Mouse (Mus musculus) spleen, embryonic (tissue): ENCODE results near the gene Hoxd8.

Experiments
- CTCF ChIA-PET: fragments of 350-600 bp; sonication (Branson Sonifier 250); formaldehyde crosslinking; loops from one replicate; lab custom pipeline; 2022; lab: Charles Lee

Gene Hoxd8

DNA sequence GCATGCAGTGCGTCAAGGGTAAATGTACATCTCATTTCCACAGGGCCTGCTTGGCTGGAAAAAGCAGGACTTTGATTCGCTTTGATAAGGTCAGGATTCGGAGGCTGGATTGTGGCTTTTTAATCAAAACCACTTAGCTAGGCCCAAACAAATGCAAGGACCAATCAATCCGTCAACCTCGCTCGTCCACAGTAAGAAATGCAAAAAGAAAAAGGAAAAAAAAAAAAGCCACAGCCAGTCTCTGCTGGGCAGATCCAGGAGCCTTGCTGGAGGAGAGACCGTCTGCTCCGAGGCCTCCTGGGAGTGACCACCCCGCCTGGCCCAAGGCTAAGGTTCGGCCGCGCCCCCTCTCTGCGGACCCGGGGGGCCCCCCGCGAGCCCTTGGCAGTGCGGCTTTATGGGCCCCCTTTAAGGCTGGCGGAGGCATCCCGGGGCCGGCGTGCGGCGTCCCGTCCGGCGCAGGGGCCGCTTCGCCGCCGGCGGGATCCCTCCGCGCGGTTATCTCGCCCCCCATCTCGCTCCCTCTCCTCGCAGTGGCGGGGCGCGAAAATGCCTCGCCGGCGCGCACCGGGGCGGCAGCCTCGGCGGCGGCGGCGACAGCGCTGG, at the start of gene Hoxd8:
Gene Hoxd8, plus strand, starts transcription at position 223 of the 606 bp plus-strand sequence.
- CTCF ChIA-PET, result interaction anchor here (0.5 to 0.6 kb wide), 2 partner anchors 74 to 446 kb away, joined by 3 read pairs; no protein-coding TSS in a partner anchor

DNA sequence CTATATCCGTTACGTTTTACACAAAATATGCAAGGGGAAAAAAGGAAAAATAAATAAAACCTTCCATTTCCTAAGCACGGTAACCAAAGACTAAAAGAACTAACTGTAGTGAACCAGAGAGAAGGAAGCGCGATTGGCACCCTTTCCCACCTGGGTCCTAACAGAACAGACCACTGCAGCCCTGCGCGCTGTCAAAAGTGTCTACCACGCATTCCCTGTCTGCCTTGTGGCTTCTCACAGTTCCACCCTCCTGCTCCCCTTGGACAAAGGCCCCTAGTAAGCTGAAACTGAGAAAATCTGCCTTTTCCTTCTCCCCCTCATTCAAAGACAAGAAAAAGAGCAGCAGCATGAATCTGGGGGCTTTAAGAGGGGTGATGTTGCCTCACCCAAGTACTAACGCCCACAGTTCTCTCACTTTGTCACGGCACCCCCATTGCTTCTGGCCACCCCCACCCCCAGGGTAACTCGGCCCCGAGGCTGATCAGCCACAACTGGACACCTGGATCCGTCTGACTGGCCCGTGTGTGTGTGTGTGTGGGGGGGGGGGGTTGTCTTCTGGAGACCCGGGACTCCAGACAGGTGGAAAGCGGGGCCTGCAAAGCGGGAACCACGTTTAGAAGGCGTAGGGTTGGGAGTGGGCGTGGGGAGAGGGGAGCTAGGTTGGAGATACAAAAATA, 49.5 kb upstream of the Hoxd8 start:
- CTCF ChIA-PET, result no interaction called here

DNA sequence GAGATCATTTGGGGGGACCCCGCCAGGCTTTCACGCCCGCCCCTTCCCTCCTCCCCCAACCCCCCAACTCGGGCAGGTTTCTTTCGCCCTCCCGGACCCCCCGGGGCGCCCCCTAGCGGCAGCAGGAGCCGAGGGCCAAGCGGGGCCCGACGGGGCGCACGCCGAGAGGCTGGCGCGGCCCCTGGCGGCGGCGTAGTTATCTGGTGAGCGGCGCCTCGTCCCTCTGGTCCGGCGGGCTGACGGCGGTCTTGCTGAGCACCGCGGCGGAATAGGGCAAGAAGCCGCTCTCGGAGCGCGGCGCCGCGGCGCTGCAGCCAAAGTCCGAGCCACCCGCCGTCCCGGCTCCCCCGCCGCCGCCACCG, 49.0 kb upstream of the Hoxd8 start:
- CTCF ChIA-PET, result no interaction called here

DNA sequence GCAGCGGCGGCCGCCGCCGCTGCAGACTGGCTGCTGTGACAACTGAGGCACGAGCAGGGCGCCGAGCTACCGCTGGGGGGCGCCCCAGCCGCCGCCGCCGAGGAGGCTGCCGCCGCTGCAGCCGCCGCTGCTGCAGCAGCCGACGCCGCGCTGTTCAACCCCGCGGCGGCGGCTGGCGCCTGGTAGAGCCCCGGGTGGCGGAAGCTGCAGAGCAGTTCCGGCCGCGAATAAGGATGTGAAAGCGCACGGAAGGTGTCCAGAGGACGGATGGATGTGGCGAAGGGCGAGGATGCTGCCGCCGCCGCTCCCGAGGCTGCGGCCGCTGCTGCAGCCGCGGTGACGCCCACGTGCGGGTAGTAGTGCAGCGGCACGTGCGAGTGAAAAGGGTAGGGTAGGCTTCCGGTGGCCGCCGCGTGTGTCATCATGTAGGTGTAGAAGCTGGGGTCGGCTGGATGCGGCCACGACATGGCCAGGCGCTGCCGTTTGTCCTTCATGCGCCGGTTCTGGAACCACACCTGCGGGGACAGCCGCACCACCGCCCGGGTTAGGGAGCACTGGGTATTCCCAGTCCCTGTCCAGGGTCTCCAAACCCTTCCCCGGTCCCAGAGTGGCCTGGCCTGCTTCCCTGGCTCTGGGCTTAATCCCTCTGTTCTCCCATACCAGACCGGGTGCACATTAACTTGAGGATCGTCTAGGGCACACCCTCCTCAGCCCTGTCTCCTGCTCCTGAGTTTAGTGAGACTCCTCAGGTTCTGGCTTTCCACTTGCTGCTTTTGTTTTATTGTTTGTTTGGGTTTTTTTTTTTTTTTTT, 48.4 kb upstream of the Hoxd8 start:
- CTCF ChIA-PET, result interaction anchor here (0.6 to 0.7 kb wide), 2 partner anchors 24 to 52 kb away, joined by 4 to 6 read pairs; no protein-coding TSS in a partner anchor

DNA sequence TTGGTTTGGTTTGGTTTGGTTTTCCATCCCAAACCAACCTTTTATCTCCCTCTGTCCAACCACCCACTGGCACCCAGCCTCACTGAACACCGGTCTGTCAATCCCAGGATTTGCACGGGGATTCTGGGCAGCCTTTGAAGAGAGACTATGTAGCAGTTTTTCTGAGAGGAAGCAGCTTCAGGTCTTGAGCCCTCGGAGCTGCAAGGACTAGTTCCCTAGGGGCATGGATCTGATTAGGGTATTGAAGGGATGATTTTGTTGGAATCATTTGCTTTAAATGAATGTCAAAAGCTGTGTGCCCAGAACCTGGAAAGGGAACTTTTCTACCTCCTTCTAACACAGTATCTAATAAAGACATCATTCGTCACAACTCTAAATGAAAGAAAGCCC, 47.8 kb upstream of the Hoxd8 start:
- CTCF ChIA-PET, result interaction anchor here (0.6 to 0.7 kb wide), 2 partner anchors 23 to 52 kb away, joined by 4 to 6 read pairs; no protein-coding TSS in a partner anchor

DNA sequence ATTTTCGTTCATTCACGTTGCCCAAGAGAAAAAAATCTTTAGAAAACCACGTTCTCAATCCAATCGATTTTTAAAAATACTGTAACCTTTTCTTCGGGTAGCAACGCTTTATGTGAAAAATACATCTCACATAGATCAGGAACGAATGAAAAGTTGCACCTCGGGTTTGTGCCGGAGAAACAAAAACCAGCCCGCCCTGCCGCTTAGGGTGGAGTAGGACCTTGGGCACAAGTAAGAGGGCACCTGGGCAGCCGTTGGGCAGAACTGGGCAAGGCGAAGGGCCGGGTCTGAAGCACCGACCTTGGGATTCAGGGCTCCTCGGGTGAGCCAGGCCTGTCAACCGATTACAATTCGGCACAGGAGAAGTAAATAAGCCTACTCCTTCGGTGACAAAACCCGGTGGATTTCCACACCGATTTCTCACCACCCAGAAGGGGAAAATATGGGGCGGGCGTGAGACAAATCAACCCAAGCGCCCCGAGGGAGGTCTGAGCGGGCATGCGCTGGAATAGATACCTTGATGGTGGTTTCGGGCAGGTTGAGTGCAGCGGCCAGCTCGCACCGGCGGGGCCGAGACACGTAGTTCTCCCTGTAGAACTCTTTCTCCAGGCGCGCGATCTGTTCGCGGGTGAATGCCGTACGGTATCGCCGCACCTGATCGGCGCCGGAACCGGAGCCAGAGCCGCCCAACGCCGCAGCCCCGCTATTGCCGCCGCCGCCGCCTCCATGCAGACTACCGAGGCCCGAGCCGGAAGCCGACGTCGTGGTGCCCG, 47.0 kb upstream of the Hoxd8 start:
- CTCF ChIA-PET, result no interaction called here

DNA sequence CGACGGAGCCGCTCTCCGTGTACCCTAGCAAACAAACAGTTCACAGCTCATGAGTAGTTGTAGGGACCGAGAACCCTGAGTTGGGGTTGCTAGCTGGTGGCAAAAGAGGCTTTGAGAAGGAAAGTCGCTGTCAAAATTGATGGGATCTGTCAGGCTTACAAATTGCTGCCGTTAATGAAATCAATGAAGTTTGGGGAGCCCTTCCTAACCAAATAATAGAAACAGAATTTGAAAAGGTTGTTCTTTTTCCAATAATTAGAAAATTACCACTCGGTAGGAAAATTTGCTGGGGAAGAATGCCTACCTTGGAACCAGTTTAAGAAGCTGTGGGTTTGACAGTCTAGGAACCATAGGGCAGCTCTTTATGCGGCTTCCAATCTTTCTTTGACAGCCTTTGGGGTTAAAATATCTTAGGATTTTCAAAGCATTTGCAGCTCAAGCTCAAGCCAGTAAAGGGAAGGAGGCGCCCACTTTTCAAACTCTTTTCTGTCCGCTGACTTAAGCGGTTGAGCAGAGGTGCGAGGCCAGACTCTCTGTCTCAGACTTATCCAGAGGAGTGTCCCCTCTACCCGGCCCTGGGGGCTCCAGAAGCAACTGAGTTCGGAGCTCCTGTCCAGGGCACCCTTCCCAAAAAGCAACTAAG, 46.3 kb upstream of the Hoxd8 start:
- CTCF ChIA-PET, result no interaction called here

DNA sequence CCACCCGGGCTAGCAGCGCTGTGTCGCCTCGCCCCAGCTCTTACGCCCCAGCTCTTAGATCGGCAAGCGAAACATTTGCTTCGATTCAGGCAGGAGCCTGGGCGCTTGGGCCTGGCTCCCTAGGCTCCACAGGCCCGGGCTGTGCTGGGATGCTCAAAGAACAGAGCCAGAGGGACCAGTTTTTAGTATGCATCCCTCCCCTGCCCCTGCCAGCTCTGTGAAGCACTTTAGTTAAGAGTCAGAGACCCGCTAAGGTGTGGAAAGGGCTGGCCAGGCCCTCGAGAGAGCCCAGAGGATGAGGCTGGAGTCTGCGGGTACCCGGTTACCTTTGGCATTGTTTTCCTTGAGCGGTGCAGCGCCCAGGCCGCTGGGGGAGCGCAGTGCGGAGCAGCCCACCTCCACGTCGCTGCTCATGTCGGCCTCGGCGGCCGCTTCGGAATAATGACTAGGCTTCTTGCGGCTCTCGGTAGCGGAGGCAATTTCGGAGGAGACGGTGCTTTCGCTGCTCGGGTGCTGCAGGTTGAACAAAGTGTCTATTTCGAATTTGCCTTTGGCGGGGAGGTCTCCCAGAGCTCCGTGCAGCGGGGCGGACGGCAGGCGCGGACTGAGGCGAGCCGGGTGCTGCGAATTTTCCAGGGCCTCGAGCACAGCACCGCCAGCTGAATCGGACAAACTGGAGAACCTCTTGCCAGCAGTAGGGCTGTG, 45.6 kb upstream of the Hoxd8 start:
- CTCF ChIA-PET, result no interaction called here

DNA sequence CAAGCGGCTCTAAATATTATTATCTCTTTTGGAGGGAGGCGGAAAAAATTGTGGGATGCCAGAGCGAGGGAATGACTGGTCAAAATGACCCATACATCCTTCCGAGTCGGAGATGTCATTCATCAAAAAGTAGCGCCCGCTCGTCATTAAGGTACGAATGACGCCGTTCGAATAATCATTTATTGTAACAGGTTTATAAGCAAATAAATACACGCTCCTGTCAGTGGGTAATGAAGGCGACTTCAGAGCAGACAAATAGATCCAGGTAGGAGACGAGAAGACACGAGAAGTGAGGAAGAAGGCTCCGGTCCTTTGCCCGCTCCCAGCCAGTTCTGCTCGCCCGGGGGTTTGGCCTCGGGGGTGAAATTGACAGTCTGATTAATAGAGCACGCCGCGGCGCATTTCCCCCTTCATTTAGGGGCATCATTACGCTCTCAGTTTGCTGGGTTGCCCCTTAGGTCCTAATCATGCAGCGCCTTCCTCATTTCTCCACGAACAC, 44.9 kb upstream of the Hoxd8 start, which contains the start of gene Evx2:
Gene Evx2, minus strand, starts transcription at position 51 of the 499 bp plus-strand sequence.
- CTCF ChIA-PET, result no interaction called here

DNA sequence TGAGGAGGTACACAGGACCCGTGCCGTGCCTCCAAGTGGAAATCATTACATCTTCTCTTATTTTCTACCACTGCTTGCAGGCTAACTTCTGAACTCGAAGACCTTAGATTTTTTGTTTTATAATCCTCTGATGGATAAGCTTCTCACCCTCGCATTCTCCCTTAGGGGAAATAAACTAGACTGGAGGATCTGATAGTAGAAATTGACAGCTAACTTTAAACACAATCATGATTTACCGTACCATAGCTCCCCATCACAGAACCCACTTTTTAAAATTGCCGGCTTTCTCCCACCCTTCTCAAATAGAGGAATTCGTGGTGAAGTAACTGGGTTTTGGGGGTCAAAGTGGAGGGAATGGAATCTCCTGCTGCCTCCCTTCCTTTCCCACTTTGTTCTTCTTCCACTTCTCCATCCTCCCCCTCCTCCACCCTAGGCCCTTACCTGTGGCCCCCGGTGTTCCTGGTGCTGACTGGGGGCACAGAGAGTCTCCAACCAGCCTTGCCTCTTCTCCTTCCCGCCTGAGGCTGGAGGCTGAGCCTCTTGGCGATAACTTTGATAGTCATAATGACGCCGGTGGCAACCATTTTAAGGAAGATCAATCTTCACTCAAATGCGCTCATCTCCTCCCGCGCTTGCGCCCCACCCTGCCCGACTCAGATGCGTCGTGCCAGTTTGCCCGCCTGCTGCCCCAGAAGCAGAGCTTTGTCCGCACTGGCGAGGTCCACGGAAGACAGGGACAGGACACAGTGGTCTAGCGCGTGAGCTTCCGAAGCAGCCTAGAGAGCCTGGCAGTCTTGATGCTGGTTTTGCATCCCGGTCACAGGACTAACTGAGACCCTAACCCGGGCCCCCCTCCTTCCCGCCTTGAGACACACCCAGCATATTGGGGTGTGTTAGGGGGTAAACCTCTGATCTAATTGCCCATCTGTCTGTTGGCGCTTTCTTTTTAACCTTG, 43.7 kb upstream of the Hoxd8 start:
- CTCF ChIA-PET, result no interaction called here

DNA sequence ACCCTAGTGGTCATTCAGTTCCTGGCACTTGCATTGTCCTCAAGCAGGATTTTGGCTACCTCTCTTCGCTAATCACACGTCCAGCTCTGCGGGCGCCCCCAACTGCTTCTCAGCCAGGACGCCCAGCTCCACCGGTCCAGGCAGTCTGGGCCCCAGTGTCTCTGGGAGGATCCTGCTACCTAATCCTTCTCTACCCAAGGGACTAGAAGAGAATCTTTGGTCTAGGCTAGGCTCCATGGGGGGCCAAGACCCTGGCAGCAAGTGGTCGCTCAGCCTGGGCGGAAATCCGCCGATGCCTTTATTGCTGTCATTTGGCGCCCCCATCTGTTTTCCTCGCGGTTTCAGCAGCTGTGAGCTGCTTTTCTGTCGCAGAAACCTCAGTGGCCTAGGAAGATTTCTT, 42.7 kb upstream of the Hoxd8 start:
- CTCF ChIA-PET, result interaction anchor here (0.7 kb wide), 1 partner anchor 597 kb away, joined by 3 read pairs; no protein-coding TSS in a partner anchor

DNA sequence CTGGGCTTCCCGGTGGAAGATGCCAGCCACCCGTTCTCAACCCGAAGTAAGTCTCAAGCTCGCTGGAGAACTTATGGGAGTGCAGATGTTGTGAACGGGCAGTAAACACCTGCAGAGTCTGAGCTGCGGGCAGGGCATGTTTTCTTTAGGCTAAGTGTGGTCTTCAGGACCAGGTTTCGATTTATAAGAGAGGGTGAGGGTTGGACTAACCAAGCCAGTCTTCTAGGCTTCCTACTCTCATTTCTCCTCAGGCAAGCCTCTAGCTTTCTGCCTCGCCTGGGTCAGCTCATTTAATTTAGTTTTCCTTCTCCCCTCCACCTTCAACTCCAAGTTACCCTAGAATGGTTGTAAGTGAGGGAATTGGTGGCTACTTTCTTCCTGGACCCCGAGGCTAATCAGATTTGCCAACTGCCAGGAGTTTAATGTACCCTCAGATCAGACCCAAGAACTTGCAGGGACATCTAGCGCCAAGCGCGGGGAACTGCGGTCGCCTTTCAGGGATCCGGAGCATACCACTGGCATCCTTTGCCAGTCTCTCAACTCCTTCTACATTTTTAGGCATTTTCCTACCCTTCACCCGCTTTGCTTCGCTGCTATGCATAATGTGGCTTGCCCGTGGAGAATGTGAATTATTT, 41.0 kb upstream of the Hoxd8 start:
- CTCF ChIA-PET, result no interaction called here

DNA sequence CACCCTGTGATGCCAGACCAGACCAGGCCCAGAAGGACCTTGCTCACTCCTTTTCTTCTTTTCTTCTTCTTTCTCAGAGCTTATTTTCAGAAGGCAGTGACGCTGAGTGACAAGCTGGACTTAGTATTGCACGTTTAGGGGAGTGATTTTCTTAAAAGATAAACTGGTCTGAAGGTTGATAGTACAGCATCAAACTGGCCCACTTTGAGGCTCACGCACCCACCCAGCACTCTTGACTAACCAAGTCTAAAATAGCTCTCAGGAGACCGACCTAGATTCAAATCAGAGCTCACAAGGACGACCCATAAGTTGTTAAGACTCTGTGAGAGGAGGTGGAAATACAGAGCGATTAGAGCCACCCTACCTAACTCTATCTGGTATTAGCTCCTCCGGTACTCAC, 38.0 kb upstream of the Hoxd8 start:
- CTCF ChIA-PET, result no interaction called here

DNA sequence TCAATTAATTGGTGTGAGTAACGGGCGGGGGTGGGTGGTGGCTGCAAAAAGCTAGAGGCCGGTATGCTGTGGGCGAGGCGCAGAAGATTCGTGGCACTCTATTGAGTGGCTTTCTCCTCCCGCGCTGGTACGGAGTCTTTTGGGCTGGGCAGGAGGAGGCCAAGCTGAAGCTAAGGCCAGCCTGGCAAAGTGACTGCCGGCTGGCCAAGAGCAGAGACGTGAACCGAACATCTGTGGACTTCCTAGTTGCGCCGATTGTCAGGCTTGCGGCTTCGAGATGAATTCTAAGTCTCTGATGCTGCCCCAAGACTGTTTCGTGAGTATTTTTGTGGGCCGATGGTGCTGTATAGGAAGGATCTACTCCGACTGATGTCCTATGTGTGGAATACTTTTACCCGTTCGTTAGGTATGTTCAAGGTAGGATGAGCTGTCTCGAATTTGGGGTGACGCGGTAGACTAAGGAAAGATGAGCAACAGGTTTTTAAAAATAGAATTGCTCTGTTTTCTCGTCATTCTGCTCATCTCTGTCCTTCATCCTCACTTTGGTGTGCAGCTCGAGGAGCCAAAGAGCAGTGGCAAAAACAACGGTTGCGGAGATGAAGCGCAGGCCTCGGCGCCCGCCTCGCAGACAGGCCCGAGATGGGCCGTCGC, 37.1 kb upstream of the Hoxd8 start:
- CTCF ChIA-PET, result no interaction called here

DNA sequence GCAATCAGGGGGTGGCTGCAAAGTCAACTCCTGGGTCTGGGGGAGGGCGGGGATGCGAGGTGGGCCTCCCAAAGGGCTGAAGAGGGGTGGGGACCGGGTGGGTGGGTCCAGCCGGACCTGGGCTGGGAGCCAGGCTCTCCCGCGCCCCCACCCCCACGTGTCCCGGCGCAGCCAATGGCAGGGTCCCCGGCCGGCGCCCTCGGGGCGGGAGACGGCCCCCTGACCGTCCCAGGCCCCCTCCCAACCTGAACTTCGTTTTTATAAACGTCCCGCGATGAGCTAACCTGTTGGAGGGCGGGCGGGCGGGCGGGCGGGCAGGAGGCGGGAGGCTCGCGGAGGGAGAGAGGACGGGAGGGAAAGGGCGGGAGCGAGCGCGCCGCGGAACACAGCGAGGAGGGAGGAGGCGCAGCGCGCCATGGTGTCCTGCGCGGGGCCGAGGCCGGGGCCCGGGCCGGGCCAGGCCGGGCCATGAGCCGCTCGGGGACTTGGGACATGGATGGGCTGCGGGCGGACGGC, 36.5 kb upstream of the Hoxd8 start, which contains the start of gene Hoxd13:
Gene Hoxd13, plus strand, starts transcription at position 469 of the 516 bp plus-strand sequence.
- CTCF ChIA-PET, result no interaction called here

DNA sequence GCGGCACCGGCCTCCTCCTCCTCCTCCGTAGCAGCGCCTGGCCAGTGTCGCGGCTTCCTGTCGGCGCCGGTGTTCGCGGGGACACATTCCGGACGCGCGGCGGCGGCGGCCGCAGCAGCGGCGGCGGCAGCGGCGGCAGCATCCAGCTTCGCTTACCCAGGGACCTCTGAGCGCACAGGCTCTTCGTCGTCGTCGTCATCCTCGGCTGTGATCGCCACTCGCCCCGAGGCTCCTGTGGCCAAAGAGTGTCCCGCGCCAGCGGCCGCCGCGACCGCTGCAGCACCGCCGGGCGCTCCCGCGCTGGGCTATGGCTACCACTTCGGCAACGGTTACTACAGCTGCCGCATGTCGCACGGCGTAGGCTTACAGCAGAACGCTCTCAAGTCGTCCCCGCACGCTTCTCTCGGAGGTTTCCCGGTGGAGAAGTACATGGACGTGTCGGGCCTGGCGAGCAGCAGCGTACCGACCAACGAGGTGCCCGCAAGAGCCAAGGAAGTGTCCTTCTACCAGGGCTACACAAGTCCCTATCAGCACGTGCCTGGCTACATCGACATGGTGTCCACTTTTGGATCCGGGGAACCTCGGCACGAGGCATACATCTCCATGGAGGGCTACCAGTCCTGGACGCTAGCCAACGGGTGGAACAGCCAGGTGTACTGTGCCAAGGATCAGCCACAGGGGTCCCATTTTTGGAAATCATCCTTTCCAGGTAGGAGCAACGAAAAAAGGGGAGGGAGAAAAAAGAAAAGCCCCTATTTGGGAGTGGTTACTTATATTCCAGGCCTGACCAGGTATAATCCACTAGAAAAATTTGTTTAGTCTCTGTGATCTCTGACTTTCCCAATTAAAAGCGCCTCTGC, 35.8 kb upstream of the Hoxd8 start:
- CTCF ChIA-PET, result no interaction called here

DNA sequence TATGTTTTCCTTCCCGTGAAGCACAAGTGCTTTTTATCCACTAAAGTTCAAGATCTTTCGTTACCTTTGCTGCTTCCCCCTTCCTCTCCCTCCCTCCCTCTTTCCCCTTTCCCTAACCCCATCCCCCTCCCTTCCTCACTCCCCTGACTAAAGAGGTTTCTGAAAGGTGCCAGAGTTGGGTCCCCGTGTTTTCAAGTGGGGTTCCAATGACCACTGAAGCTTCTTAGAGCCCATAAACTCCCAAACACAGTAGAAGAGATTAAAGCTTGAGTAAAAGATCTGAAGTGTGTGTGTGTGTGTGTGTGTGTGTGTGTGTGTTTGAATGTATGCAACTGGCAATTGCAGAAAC, 35.2 kb upstream of the Hoxd8 start:
- CTCF ChIA-PET, result interaction anchor here (0.8 kb wide), 1 partner anchor 17 kb away, joined by 3 read pairs; no protein-coding TSS in a partner anchor
